Mouse (Mus musculus) midbrain, embryonic 11.5 days (tissue): Measurements from ENCODE around the gene Pitpna. TPM values are rescaled to one million over a fixed set of nuclear protein-coding genes. Genes with fewer than 3 reads are reported as not detected.

Experiments used
- ATAC-seq: fragments of 200-750 bp; cut with Nextera tagmentation; 2 replicates; pipeline ENCODE4 v1.8.0; 2017; ENCODE audit warnings: moderate TSS enrichment, moderate library complexity; ENCODE audit not compliant: low FRiP score
- DNase-seq: peaks from one replicate; pipeline ENCODE4 v3.0.0; 2015; ENCODE audit warnings: low spot score; ENCODE audit errors: missing footprints
- H3K27ac ChIP-seq: fragments of 300-500 bp; sonication (generic); 2 replicates; pipeline ENCODE4 v1.5.1; 2014; ENCODE audit warnings: low read depth, low read length
- H3K27me3 ChIP-seq: fragments of 300-500 bp; sonication (generic); 2 replicates; pipeline ENCODE4 v1.6.1; 2014; ENCODE audit warnings: mild to moderate bottlenecking, low read length, moderate library complexity, mixed read lengths; ENCODE audit not compliant: control insufficient read depth, insufficient read depth
- H3K36me3 ChIP-seq: fragments of 300-500 bp; sonication (generic); 2 replicates; pipeline ENCODE4 v1.6.1; 2014; ENCODE audit warnings: mild to moderate bottlenecking, low read length, moderate library complexity, mixed read lengths; ENCODE audit not compliant: control insufficient read depth, insufficient read depth
- H3K4me1 ChIP-seq: fragments of 300-500 bp; sonication (generic); 2 replicates; pipeline ENCODE4 v1.6.1; 2014; ENCODE audit warnings: low read length; ENCODE audit not compliant: control insufficient read depth, insufficient read depth
- H3K4me2 ChIP-seq: fragments of 300-500 bp; sonication (generic); 2 replicates; pipeline ENCODE4 v1.6.1; 2014; ENCODE audit warnings: mild to moderate bottlenecking, moderate library complexity
- H3K4me3 ChIP-seq: fragments of 300-500 bp; sonication (generic); 2 replicates; pipeline ENCODE4 v1.5.1; 2014; ENCODE audit warnings: low read depth, low read length
- H3K9ac ChIP-seq: fragments of 300-500 bp; sonication (generic); 2 replicates; pipeline ENCODE4 v1.6.1; 2014; ENCODE audit warnings: low read length
- H3K9me3 ChIP-seq: fragments of 300-500 bp; sonication (generic); 2 replicates; pipeline ENCODE4 v1.6.1; 2016; ENCODE audit warnings: low read length; ENCODE audit not compliant: control insufficient read depth
- WGBS: fragments of 180-500 bp; shearing (Covaris S2); extraction: QIAGEN DNeasy Blood & Tissue Kit; methylation state at CpG from one replicate; pipeline ENCODE4 v1.1.7; 2014; 5-methylcytosine and 5-hydroxymethylcytosine counted together
- polyA plus RNA-seq: library from polyadenylated mRNA; unstranded; fragments of >200 nt; fragmentation: Nextera tagmentation; extraction: Ambion mirVana; gene quantifications from 2 replicates; pipeline ENCODE4 v1.2.1, GENCODE M21; 2014

Pitpna gene
- polyA plus RNA-seq, 1 experiment from 2014 or later, result 87.9 TPM

GRCm38 (mm10) chr11:75619133-75619532 lies 31.2 kb downstream of the Pitpna start:
- Histone ChIP-seq H3K27ac (no peak overlapping the region), H3K4me1 (no peaks in the 10 kb centered on the region), H3K9ac (no peak overlapping the region), H3K27me3 (no peaks in the 10 kb centered on the region), H3K4me2 (no peak overlapping the region), H3K4me3 (no peak overlapping the region), H3K9me3 (no peaks in the 10 kb centered on the region), H3K36me3 (peaks cover 6% of the 10 kb centered on the region)
- DNase-seq (peak; percentile 83), ATAC-seq (no peak)
- 85% methylated on average over 5 of the region's 5 CpGs for WGBS

GRCm38 (mm10) chr11:75620136-75620780 lies 32.4 kb downstream of the Pitpna start:
- no peak overlapping the region for H3K4me3 ChIP-seq
- whole genome bisulfite sequencing, result 93% methylated on average over 12 of the region's 12 CpGs
- H3K36me3 ChIP-seq, result peaks cover 6% of the 10 kb centered on the region
- H3K9ac ChIP-seq, result no peak overlapping the region
- no peaks in the 10 kb centered on the region for H3K27me3 ChIP-seq
- ATAC-seq (no peak), DNase-seq (no peak)
- H3K4me2 ChIP-seq, result no peak overlapping the region
- no peaks in the 10 kb centered on the region for H3K4me1 ChIP-seq
- no peaks in the 10 kb centered on the region for H3K9me3 ChIP-seq
- H3K27ac ChIP-seq, result no peak overlapping the region

- no peak overlapping the region for H3K4me3 ChIP-seq
- DNase-seq (no peak), ATAC-seq (no peak)
- H3K36me3 ChIP-seq, result peaks cover 9% of the 10 kb centered on the region
- no peaks in the 10 kb centered on the region for H3K4me1 ChIP-seq
- H3K27ac ChIP-seq, result no peak overlapping the region
- no peak overlapping the region for H3K4me2 ChIP-seq
- H3K27me3 ChIP-seq, result no peaks in the 10 kb centered on the region
- no peak overlapping the region for H3K9ac ChIP-seq
- WGBS, result 85% methylated on average over 2 of the region's 2 CpGs
- H3K9me3 ChIP-seq, result no peaks in the 10 kb centered on the region
Measured at GRCm38 (mm10) chr11:75621426-75621825, 33.5 kb downstream of the Pitpna start.

GRCm38 (mm10) chr11:75622588-75623329 lies 34.9 kb downstream of the Pitpna start:
- Histone ChIP-seq H3K4me3 (no peak overlapping the region), H3K36me3 (peaks cover 6% of the 10 kb centered on the region; the same call in 1 of the 2 replicates), H3K9ac (no peak overlapping the region), H3K9me3 (no peaks in the 10 kb centered on the region), H3K4me1 (no peaks in the 10 kb centered on the region), H3K27me3 (no peaks in the 10 kb centered on the region), H3K4me2 (no peak overlapping the region), H3K27ac (no peak overlapping the region)
- 84% methylated on average over 2 of the region's 2 CpGs for WGBS
- ATAC-seq (no peak), DNase-seq (no peak)

- no peak for ATAC-seq
- no peaks in the 10 kb centered on the region for H3K27me3 ChIP-seq
- 58% methylated on average over 2 of the region's 2 CpGs for WGBS
- H3K36me3 ChIP-seq, result peaks cover 6% of the 10 kb centered on the region; the same call in 1 of the 2 replicates
- H3K27ac ChIP-seq, result no peak overlapping the region
- no peak overlapping the region for H3K9ac ChIP-seq
- DNase-seq, result no peak
- H3K9me3 ChIP-seq, result no peaks in the 10 kb centered on the region
- H3K4me3 ChIP-seq, result no peak overlapping the region
- no peaks in the 10 kb centered on the region for H3K4me1 ChIP-seq
- H3K4me2 ChIP-seq, result no peak overlapping the region
Measured at GRCm38 (mm10) chr11:75624102-75624554, 36.2 kb downstream of the Pitpna start.

- DNase-seq, result no peak
- Histone ChIP-seq H3K27me3 (no peaks in the 10 kb centered on the region), H3K9me3 (no peaks in the 10 kb centered on the region), H3K4me2 (no peak overlapping the region), H3K27ac (no peak overlapping the region), H3K9ac (no peak overlapping the region), H3K4me1 (peaks cover 6% of the 10 kb centered on the region; the same call in 1 of the 2 replicates), H3K4me3 (no peak overlapping the region), H3K36me3 (peaks cover 3% of the 10 kb centered on the region; the same call in 1 of the 2 replicates)
- 93% methylated on average over 4 of the region's 4 CpGs for WGBS
- no peak for ATAC-seq
Measured at GRCm38 (mm10) chr11:75625820-75626219, 37.9 kb downstream of the Pitpna start.

- H3K4me1 ChIP-seq, result peaks cover 11% of the 10 kb centered on the region
- no peaks in the 10 kb centered on the region for H3K27me3 ChIP-seq
- ATAC-seq (no peak), DNase-seq (no peak)
- H3K9ac ChIP-seq, result peak overlapping the region; percentile 76
- H3K27ac ChIP-seq, result peak overlapping the region; percentile 67; the same call in 1 of the 2 replicates
- WGBS, result 20% methylated on average over 5 of the region's 5 CpGs
- peak overlapping the region; percentile 72 for H3K4me3 ChIP-seq
- H3K4me2 ChIP-seq, result peak overlapping the region; percentile 65
- H3K36me3 ChIP-seq, result peaks cover 3% of the 10 kb centered on the region; the same call in 1 of the 2 replicates
- H3K9me3 ChIP-seq, result no peaks in the 10 kb centered on the region
Measured at GRCm38 (mm10) chr11:75630098-75630497, 42.2 kb downstream of the Pitpna start.

- Histone ChIP-seq H3K9me3 (no peaks in the 10 kb centered on the region), H3K4me1 (peaks cover 11% of the 10 kb centered on the region), H3K27ac (peak within 1 kb of the TSS; percentile 67; the same call in 1 of the 2 replicates), H3K36me3 (no peaks in the 10 kb centered on the region), H3K4me2 (peak within 1 kb of the TSS; percentile 65), H3K4me3 (peak within 1 kb of the TSS; percentile 72), H3K27me3 (no peaks in the 10 kb centered on the region), H3K9ac (peak within 1 kb of the TSS; percentile 76)
- whole genome bisulfite sequencing, result under 1% methylated on average over 53 of the region's 53 CpGs
- DNase-seq (peak; percentile 98), ATAC-seq (peak; percentile 100)
Measured at GRCm38 (mm10) chr11:75630645-75631229, 42.8 kb downstream of the Pitpna start, which contains the start of gene Inpp5k. Gene Inpp5k, plus strand, starts transcription at chr11:75630988.
